Mouse (Mus musculus) ES-E14 (cell line): ENCODE data around the gene Ly6c2.
"Not testable (repeated sequence)": the region's sequence is repeated elsewhere in the genome, so short reads cannot be mapped to it uniquely, and the experiment has no call there.

Source experiments
- CHD2 ChIP-seq: IDR thresholded peaks from 2 replicates; pipeline ENCODE4 v1.6.1; 2014; ENCODE audit warnings: mild to moderate bottlenecking, low read depth, low read length, inconsistent platforms
- HCFC1 ChIP-seq: IDR thresholded peaks from 2 replicates; pipeline ENCODE4 v1.6.1; 2012; ENCODE audit warnings: low read length, inconsistent platforms, borderline replicate concordance; ENCODE audit not compliant: insufficient read depth
- MAFK ChIP-seq: IDR thresholded peaks from 2 replicates; pipeline ENCODE4 v1.6.1; 2014; ENCODE audit warnings: mild to moderate bottlenecking, low read depth, low read length, inconsistent platforms; ENCODE audit not compliant: insufficient read depth
- ZNF384 ChIP-seq: IDR thresholded peaks from 2 replicates; pipeline ENCODE4 v1.6.1; 2012; ENCODE audit warnings: low read depth, low read length, inconsistent platforms

GRCm38 (mm10) chr15:75118742-75119141, 7.0 kb upstream of the Ly6c2 start:
- not testable (repeated sequence) for TF ChIP-seq MAFK, HCFC1, CHD2, ZNF384
